Mouse (Mus musculus) embryonic stem cell, embryonic (primary cell): ENCODE measurements around the gene Ezh1.

Source experiments
- CTCF ChIA-PET, 4 experiments: fragments of 300-600 bp in 2 of 4; fragments of 350-600 bp in 2 of 4; sonication (Branson Sonifier 250); formaldehyde crosslinking; loops; one replicate each; lab custom pipeline; 2022; ENCODE audit warnings: inconsistent platforms in 2 of 4; lab: Charles Lee
- POLR2A ChIA-PET, 4 experiments: fragments of 300-600 bp in 2 of 4; fragments of 350-600 bp in 2 of 4; sonication (Branson Sonifier 250); formaldehyde crosslinking; loops; one replicate each; lab custom pipeline; 2022; ENCODE audit warnings: antibody characterized with exemption in 4 of 4, inconsistent platforms in 1 of 4; lab: Charles Lee

The Ezh1 gene

DNA sequence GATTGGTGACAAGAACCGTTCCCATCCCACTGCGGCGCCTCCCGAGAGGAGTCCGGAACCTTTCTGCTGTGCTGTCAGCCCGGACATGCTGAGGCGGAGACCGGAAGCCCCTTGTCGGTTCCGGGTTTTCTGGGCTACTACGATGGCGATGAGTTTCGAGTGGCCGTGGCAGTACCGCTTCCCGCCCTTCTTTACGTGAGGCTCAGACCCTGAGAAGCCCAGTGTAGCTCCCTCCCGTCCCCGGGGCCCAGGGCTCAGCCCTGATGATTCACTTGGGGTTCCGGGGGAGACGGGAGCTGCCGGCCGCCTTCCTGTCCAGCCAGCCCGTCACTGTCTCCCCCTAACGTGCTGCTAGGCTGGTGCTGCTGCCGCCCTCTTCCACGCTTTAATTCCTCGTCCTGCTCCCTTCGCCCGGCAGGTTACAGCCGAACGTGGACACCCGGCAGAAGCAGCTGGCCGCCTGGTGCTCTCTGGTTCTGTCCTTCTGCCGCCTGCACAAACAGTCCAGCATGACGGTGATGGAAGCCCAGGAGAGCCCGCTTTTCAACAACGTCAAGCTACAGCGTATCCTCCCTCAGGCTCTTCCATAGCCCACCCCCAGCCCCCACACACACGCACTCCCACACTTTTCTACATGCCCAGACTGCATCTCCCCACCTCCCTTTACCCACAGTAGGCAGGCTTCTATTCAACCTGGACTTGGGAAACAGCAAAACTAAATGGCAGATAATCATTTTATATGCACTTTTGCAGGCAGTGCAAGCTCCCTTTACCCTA, 27.5 kb upstream of the Ezh1 start, which contains the start of gene Vps25:
Gene Vps25, plus strand, starts transcription at position 95 of the 777 bp plus-strand sequence.
- CTCF ChIA-PET = interaction anchor here in 3 of 4 experiments (0.6 to 2.8 kb wide), 6 partner anchors 48 to 950 kb away, joined by 3 to 11 read pairs (median 4); partner anchors contain the start of gene Becn1 (in 2 of the 3)
- POLR2A ChIA-PET = interaction anchor here in 3 of 4 experiments (0.8 to 2.8 kb wide), 19 partner anchors 7 to 188 kb away, joined by 3 to 14 read pairs (median 5); partner anchors contain the start of genes Cntd1 (in 3 of the 3), Coa3 (in 3 of the 3), Becn1 (in 2 of the 3) and Plekhh3 (in 1 of the 3)

DNA sequence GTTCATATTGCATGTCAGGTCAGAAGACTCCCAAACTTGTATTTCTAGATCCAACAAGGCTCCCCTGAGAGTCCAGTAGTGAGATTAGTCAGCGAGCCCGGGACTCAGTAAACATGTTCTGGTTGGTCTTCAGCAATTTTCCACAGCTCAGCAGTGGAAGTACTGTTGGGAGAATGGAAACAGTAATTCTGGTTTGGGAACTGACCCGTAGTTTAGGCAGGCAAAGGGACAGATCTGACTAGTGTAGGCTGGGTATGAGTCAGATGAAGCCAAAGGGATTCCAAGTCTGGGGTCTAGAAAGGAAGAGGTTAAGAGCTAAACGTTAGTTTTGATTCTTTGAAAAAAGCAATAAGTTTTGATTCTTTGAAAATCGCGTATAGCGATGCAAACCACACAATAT, 26.7 kb upstream of the Ezh1 start:
- ChIA-PET POLR2A (interaction anchor here in 3 of 4 experiments (0.6 to 2.8 kb wide), 29 partner anchors 8 to 636 kb away, joined by 3 to 14 read pairs (median 4); partner anchors contain the start of genes Cntd1 (in 3 of the 3), Coa3 (in 3 of the 3), Becn1 (in 2 of the 3) and Rpl27 (in 2 of the 3)), CTCF (interaction anchor here (0.6 to 2.8 kb wide), 9 partner anchors 44 to 173 kb away, joined by 3 to 11 read pairs (median 3); partner anchors contain the start of gene Becn1 (in 3 of the 4))

DNA sequence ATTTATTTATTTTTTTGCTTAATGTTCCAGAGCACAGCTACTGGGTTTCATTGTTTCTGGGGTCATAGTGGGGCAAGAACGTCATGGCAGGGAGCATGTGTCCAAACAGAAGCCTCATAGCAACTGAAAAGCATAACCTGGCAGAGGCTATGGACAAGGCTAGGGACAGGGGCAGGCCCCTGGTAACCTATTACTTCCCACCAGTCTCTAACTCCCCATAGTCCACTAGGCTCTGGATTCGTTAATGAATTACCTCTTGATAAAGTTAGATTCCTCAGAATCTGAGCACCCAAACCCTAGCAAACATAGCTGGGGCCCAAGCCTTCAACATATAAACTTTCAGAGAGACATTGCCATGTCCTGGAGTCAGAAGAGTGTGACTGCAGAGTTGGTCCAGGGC, 24.8 kb upstream of the Ezh1 start:
- POLR2A ChIA-PET = interaction anchor here in 2 of 4 experiments (0.9 to 1.8 kb wide), 2 partner anchors 9 to 28 kb away, joined by 4 to 6 read pairs; partner anchors contain the start of genes Cntd1 (in 1 of the 2), Coa3 (in 1 of the 2) and Wnk4 (in 1 of the 2)
- CTCF ChIA-PET = interaction anchor here in 2 of 4 experiments (1.1 kb wide), 2 partner anchors 9 to 119 kb away, joined by 3 to 4 read pairs; no protein-coding TSS in a partner anchor

DNA sequence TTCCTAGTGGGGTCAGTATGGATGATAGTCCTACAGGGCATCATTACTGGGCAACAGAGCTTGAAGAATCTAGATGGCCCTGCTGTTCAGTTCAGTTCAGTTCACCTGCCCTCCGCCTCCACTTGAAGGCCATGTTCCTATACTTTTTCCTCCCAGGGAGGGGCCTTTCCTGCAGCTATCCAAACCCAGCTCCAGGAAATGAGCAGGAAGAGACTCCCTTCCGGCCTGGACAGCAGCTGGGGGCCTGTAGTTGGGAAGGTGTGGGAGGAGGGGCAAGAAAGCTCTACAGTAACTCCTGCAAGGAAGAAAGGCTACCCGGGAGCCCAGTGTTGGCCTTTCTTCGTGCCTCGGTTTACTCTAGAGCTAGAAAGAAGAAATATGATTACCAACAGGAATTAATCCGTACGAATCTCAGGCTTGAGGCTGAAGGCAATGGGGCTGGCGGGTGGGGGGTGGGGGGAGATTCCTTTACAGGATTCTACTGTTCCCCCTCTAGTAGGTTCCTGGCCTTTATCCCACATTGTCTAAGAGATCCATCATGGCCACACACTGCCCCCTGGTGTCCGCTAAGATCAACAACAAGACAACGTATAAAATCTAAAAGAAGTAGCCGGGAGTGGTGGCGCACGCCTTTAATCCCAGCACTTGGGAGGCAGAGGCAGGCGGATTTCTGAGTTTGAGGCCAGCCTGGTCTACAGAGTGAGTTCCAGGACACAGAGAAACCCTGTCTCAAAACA, 22.2 kb upstream of the Ezh1 start:
- ChIA-PET POLR2A (interaction anchor here in 3 of 4 experiments (0.6 to 1.1 kb wide), 12 partner anchors 11 to 1268 kb away, joined by 3 to 7 read pairs (median 3); partner anchors contain the start of genes Cntd1 (in 1 of the 3), Coa3 (in 1 of the 3), Ezh1 (in 1 of the 3) and Wnk4 (in 1 of the 3)), CTCF (interaction anchor here (0.5 to 1.4 kb wide), 28 partner anchors 12 to 1083 kb away, joined by 3 to 13 read pairs (median 4); partner anchors contain the start of genes Ezh1 (in 1 of the 4), Naglu (in 1 of the 4), Plekhh3 (in 1 of the 4) and Wnk4 (in 1 of the 4))

DNA sequence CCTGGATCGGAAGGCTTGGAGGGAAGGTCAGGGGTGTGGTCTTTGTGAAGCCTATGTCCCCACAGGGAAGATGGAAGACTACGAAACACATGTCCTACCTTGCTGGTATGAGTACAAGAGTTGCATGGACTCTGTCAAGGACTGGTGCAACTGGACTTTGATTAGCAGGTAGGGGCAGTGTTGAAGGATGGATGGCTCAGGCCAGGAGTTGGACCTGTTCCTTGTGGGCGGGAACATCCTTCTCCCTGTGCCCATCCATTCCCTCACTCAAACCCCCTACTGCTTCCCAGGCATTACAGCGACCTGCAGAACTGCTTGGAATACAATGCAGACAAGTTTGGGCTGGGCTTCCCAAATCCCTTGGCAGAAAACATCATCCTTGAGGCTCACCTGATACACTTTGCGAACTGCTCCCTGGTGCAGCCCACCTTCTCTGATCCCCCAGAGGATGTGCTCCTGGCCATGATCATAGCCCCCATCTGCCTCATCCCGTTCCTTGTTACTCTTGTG, 21.3 kb upstream of the Ezh1 start:
- POLR2A ChIA-PET = interaction anchor here in 2 of 4 experiments (0.6 to 3.1 kb wide), 4 partner anchors 12 to 1269 kb away, joined by 3 to 15 read pairs (median 5); partner anchors contain the start of gene Wnk4 (in 1 of the 2)
- CTCF ChIA-PET = interaction anchor here in 3 of 4 experiments (0.6 to 1.4 kb wide), 7 partner anchors 12 to 116 kb away, joined by 3 to 13 read pairs (median 5); partner anchors contain the start of gene Wnk4 (in 1 of the 3)

DNA sequence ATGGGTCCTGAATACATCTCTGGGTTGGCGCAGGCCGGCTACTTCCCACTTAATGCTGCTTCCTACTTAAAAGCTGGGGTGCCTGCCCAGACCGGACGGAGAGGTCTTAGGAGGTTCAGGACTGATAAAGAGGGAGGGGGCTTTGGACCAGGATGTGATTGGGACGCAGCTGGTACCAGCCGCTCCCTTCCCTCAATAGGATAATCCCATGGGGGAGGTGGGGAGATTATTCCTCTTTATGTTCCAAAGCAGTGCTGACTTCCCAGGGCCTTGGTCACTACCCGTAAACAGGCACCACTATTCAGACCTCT, 20.4 kb upstream of the Ezh1 start:
- CTCF ChIA-PET = interaction anchor here in 3 of 4 experiments (0.8 to 2.2 kb wide), 7 partner anchors 14 to 70 kb away, joined by 3 to 14 read pairs (median 5); partner anchors contain the start of genes Ezh1 (in 1 of the 3) and Wnk4 (in 1 of the 3)
- POLR2A ChIA-PET = interaction anchor here in 3 of 4 experiments (0.6 to 3.1 kb wide), 14 partner anchors 12 to 238 kb away, joined by 3 to 15 read pairs (median 4); partner anchors contain the start of genes Wnk4 (in 2 of the 3), Becn1 (in 1 of the 3), Plekhh3 (in 1 of the 3) and Retreg3 (in 1 of the 3)

DNA sequence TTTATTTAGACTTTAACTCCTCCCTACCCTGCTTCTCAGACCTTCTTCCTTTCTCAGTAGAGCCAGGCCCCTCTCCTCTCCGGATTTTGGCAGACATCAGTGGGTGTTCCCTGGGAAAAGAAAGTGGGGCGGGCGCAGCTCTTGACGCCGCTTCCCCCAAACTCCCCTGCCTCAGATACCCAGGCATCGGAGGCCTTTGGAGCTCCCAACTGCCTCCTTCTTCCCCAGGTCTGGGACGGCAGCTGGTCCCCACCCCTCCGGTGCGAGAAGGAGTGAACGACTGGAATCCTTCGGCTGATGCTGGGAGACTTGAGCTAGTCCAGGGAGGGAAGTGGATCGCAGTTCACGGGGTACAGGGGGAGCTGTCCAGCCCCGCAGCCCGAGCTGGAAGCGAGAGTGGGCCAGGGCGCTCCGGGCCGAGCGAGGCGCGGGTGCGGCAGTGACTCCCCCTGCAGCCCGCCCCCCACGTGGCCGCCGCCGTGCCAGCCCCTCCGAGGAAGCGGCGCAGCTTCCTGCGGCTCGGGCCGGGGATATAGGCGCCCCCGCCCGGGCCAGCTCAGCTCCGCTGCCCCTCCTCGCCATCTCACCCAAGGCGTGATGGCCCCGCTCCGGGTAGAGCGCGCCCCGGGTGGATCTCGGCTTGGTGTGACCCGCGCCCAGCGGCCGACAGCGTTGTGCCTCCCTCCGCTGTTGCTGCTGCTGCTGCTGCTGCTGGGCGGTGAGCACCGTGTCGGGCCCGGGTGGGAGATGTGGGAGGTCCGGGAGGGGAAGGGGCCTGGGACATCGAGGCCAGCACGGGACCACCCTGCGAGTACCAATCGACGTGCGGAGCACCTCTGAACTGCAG, 19.8 kb upstream of the Ezh1 start, which contains the start of gene Ramp2:
Gene Ramp2, plus strand, starts transcription at position 174 of the 847 bp plus-strand sequence.
- ChIA-PET CTCF (interaction anchor here (0.5 to 2.2 kb wide), 21 partner anchors 13 to 773 kb away, joined by 3 to 14 read pairs (median 3); partner anchors contain the start of genes Becn1 (in 1 of the 4), Ezh1 (in 1 of the 4), Plekhh3 (in 1 of the 4) and Rpl27 (in 1 of the 4)), POLR2A (interaction anchor here (0.6 to 3.1 kb wide), 30 partner anchors 10 to 219 kb away, joined by 3 to 15 read pairs (median 3); partner anchors contain the start of genes Rpl27 (in 3 of the 4), Cntd1 (in 2 of the 4), Coa3 (in 2 of the 4) and Ezh1 (in 2 of the 4))

DNA sequence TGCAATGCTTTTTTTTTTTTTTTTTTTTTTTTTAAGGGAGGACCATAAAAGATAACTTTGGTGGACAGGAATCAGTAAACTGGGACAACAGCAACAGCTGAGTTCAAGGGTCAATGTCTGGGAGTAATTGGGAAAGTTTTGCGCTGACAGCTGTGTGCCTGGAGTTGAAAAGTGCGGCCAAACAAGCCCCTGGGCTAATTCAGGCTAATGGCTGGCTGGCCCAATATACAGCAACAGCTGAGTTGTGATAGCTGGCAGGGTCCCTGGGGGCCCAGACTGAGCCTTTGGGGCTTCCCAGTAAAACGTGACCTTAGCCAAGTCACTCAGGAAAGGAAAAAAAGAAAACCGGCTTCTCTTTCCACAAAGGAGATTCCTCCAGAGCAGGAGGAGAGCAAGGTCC, 18.8 kb upstream of the Ezh1 start:
- ChIA-PET CTCF (interaction anchor here in 3 of 4 experiments (0.5 to 2.2 kb wide), 12 partner anchors 9 to 197 kb away, joined by 3 to 14 read pairs (median 4); partner anchors contain the start of genes Becn1 (in 1 of the 3) and Rpl27 (in 1 of the 3)), POLR2A (interaction anchor here (0.6 to 3.1 kb wide), 17 partner anchors 9 to 331 kb away, joined by 3 to 15 read pairs (median 4); partner anchors contain the start of genes Becn1 (in 2 of the 4), Cntd1 (in 2 of the 4), Coa3 (in 2 of the 4) and Wnk4 (in 2 of the 4))

DNA sequence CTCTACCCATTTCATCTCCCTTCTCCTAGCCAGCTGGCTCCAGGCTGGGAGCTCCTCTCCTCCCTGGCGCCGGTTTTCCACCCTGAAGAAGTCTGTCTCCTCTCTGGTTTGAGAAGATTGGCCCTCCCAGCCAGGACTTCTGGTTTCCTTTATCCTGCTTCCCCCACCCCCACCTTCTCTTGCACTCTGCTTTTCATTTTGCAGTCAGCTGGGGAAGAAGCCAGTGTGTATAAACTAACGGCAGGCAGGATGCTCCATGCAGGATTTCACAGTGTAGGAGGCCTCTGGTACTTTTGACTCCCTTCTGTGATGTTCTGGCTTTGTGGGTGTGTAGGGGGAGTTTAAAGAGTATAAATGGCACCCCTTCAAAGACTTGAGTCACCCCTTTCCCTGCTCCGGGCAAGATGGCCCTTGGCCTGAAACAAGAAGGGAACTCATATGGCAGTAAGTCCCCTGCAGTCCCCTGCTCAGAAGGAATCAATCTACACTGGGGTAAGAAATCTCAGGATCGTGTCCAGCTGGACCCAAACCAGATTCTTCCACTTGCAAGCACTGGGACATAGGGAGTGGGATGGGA, 11.9 kb upstream of the Ezh1 start:
- POLR2A ChIA-PET = interaction anchor here in 2 of 4 experiments (0.7 to 1.0 kb wide), 2 partner anchors 10 to 15 kb away, joined by 3 to 8 read pairs; no protein-coding TSS in a partner anchor
- CTCF ChIA-PET = interaction anchor here in 1 of 4 experiments (2.3 kb wide), 1 partner anchor 64 kb away, joined by 9 read pairs; the partner anchor contains the start of gene Becn1

DNA sequence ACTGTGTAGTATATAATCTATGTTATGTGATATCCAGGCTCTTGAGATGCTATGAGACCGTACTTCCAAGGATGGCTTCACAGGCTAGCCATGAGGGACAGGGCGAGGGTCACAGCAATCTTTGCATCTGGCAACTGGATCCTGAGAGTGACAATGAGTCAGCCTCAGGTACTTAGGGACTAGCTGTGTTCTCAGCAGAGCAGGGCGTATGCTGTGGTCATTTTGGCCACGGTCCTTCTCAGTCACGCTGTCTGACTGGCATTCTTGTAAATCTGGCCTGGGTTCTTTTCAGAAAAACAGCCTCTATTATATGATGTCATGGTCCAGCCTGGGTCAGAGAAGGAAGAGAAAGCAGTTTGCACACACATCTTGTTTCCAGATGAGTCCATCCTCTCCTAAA, 10.5 kb upstream of the Ezh1 start:
- ChIA-PET CTCF (interaction anchor here (0.6 to 2.3 kb wide), 6 partner anchors 8 to 249 kb away, joined by 3 to 9 read pairs (median 4); partner anchors contain the start of gene Becn1 (in 2 of the 4)), POLR2A (interaction anchor here in 2 of 4 experiments (0.9 to 1.1 kb wide), 3 partner anchors 9 to 205 kb away, joined by 3 to 6 read pairs (median 3); partner anchors contain the start of genes Ramp2 (in 1 of the 2) and Rpl27 (in 1 of the 2))

DNA sequence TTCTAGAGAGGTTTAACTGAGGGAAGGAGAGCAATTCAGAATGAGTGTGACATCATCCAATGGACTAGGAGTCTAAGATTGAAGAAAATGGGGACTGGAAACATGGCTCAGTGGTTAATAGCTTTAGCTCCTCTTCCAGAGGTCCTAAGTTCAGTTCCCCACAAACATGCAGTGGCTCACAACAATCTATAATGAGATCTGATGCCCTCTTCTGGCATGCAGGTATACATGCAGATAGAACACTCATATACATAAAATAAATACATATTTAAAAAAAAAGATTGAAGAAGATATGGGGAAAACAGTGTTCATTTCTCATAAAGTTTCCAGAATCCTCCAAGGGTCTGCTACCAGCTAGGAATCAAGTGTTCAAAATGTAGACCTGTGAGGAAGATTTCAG, 9.2 kb upstream of the Ezh1 start:
- ChIA-PET CTCF (interaction anchor here in 2 of 4 experiments (0.6 to 1.1 kb wide), 3 partner anchors 10 to 63 kb away, joined by 3 to 4 read pairs (median 3); no protein-coding TSS in a partner anchor), POLR2A (no interaction called here)

DNA sequence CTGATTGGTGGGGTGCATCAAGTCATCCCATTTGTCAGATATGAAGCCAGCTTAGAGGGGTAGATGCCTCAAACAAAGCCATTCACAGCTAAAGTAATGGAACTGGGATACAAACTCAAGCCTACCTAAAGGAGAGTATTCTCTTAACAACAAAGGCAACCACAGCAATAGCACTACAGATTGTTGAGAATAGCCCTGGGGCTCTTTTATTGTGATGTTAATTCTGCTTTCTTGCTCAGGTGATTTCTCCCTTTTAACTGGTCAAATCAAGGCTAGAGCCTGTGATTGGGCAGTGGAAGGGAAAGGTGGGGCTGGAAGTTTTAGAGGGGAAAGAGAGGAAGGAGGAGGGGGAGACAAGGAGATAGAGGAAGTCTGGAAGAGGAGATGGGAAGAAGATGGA, 7.9 kb upstream of the Ezh1 start:
- ChIA-PET POLR2A (interaction anchor here in 3 of 4 experiments (0.5 to 1.4 kb wide), 10 partner anchors 9 to 579 kb away, joined by 3 to 7 read pairs (median 3); partner anchors contain the start of genes Ramp2 (in 3 of the 3) and Rpl27 (in 2 of the 3)), CTCF (interaction anchor here in 3 of 4 experiments (0.6 to 1.3 kb wide), 7 partner anchors 11 to 820 kb away, joined by 3 to 6 read pairs (median 4); partner anchors contain the start of genes P3h4 (in 1 of the 3) and Ramp2 (in 1 of the 3))

DNA sequence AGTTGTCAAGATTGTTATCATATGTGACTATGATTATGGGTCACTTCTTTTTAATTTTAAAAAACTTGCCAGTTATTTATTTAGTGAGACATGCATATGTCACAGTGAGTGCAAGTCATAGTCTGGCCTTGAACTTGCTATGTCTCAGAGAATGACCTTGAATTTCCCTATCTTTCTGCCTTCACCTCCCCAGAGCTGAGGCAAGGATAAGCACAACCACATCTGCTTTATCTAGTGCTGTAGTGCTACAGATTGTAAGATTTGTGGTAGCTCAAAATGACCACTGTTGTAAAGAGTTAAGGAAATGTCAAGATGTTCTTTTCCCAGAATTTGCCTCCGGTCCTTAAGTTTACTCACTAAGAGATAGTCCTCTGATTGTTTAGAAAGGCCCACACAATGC, 7.0 kb upstream of the Ezh1 start:
- ChIA-PET POLR2A (interaction anchor here in 3 of 4 experiments (0.6 to 1.3 kb wide), 5 partner anchors 10 to 929 kb away, joined by 3 to 7 read pairs (median 4); partner anchors contain the start of genes Ramp2 (in 1 of the 3) and Rpl27 (in 1 of the 3)), CTCF (interaction anchor here in 2 of 4 experiments (0.8 to 1.3 kb wide), 5 partner anchors 12 to 57 kb away, joined by 3 to 6 read pairs (median 4); partner anchors contain the start of gene Ramp2 (in 1 of the 2))
